Mouse (Mus musculus) adrenal gland, postnatal 14 days (tissue): ENCODE measurements around the gene Vipas39. TPM values are rescaled to one million over a fixed set of nuclear protein-coding genes. Genes with fewer than 3 reads are reported as not detected.
"Not testable (repeated sequence)": the region's sequence is repeated elsewhere in the genome, so short reads cannot be mapped to it uniquely, and the experiment has no call there.

ENCODE experiments used
- DNase-seq: peaks from one replicate; pipeline ENCODE4 v3.0.0; 2021; ENCODE audit warnings: mixed read lengths
- total RNA-seq: library from RNA; stranded (reverse); gene quantifications from 2 replicates; pipeline ENCODE4 v1.2.3, GENCODE M21; 2021

Vipas39 gene
- total RNA-seq, 1 experiment from 2014 or later = 35.6 TPM

DNA sequence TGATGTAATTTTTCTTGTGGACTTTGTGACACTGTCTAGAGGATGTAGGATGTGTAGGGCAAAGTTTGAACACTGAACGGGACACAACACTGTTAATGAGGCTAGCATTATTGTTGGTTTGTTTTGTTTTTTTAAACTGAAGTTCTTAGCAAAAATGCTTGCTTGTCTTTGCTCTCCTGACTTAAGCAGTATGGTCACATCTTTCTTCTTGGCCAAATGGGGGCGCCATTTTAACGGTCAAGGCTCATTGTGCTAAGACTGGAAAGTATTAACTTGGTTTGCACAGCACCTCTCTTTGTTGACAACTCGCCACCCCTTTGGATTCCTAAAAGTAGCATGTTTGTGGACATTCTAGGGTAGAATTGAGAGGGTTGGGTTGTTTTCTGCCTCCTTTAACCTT is 1.6 kb upstream of the Vipas39 start:
- DNase-seq = peak; percentile 71

DNA sequence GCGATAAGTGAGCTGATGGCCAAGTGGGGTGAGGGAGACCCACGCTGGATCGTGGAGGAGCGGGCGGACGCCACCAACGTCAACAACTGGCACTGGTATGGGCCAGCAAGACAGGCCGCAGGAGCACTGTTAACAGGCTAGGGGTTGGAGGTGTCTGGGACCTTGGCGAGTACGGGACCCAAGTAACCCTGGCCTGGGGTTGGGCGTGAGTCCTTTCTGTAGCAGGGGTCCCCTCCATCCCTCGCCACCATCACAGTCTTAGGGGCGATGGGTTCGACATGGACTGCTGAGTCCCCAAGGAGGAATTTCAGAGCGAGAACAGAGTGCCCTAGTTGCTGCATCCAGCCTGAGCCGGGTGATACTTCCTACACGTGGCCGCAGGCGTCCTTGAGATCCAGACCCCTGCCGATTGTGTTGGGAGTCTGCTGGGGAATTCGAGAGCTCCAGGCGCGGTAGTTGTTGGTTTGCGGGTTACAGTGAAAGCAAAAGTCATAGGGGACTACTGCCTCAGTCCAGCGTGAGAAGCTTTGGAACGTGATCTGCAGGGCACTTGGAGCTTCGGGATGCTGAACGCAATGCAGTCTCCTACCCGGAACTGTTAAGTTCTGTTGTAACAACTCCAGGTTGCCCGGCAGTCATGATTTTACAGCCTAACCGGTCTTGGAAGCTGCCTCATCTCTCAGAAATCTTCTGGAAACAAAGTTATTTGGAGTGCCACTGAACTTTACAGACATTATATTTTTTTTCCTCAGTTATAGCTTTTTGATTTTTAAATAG is 959 bp upstream of the Vipas39 start:
- peak; percentile 48 for DNase-seq

DNA sequence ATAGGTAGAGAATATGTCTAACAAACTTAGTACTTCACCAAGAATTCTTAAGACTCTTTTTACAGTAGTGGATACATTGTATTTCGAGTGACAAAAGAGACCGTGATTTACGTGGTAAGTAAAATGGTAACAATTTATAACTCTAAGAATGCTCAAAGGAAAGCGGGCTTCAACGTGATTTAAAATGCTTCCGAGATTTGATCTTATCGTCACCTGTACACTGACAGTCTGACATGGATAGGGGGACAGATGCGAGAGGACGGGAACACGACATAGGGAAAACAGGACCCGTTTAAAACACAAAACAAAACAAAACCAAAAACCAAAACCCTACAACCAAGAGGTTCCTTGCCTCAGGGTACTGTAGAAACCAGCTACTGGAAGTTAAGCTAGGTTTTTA is 612 bp downstream of the Vipas39 start:
- DNase-seq = no peak

DNA sequence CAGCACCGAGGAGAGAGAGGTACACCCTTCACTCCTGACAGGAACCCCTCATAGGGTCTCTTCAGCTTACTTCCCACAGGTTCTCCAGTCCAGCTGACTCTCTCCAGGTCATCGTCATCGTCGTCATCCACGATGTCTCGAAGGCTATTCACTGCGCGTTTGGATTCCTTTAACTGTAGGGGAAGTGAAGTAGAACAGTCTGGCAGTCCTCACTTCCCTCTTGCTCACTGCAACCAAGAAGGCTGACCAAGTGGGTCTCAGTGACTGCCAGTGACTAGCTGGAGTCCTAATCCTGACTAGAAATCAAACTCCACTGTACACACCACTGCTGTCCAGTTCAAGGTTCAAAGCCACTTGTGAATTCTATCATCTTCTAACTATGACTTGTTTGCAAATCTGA is 5.5 kb downstream of the Vipas39 start:
- no peak for DNase-seq

DNA sequence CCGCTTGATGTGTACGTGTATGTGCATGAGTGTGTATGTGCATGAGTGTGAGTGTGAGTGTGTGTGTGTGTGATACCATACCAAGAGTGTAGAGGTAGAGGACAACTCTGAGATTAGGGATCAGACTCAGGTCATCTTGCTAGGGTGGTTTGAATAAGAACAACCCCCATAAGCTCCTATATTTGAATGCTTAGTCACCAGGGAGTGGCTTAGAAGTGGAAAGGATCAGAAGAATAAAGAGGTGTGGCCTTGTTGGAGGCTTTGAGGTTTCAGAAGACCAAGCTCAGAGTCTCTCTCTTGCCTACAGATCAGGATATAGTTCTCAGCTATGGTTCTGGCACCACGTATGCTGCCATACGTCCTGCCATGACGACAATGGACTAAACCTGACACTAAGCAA is 9.4 kb downstream of the Vipas39 start:
- no peak for DNase-seq

DNA sequence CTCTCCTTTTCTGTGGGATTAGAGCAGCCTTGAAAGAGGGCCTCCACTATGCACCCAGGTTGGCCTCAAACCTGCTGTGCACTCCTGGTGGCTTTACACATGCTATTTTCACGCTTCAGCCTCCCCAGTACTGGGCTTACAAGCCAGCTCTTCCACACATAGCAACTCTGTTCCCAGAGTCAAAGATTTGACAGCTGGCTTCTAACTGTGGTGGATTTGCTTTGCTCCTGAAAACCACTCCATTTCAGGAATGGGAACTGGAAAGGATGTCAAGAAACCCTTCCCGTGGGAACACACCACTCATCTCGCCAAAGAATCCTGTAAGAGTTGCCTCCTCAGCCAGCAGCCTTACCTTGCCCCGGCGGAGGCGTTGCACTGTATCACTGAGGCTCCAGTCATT is 12.2 kb downstream of the Vipas39 start:
- no peak for DNase-seq

- no peak for DNase-seq
These were observed 15.9 kb downstream of the Vipas39 start for GRCm38 (mm10) chr12:87250161-87250560.

GRCm38 (mm10) chr12:87238632-87239031 is 27.4 kb downstream of the Vipas39 start, which contains the start of gene Noxred1:
Noxred1 (minus strand) TSS chr12:87238732.
- DNase-seq = no peak

DNA sequence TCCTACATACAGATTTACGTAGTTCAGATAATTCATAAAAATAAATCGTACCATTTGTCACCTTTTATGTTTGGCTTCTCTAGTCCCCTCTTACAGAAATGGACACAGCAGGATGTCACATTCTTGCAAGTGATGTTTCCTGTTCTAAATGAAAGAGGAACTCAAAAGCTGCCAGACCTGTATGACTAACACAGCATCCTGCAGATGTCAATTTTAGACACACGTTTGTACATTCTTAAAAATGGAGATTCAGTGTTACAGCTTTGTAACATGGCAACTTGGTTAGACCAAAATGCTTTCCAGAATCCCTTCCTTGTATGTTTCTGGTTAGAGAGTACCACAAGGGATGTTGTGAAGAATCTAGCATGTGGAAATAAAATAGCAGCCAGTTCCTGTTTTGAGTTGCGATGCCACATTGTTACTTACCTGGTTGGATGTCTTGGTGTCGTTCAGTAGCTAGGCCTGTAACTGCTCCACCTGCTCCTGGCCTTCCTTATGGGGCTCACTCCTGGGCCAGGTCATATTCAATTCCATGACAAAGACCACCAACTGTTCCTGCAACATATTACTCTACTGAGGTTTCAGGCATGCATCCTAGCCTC is 29.1 kb downstream of the Vipas39 start:
- no peak for DNase-seq

GRCm38 (mm10) chr12:87230379-87230895 is 35.6 kb downstream of the Vipas39 start:
- no peak for DNase-seq

GRCm38 (mm10) chr12:87229633-87230032 is 36.4 kb downstream of the Vipas39 start:
- no peak for DNase-seq

- DNase-seq = no peak
These were observed 39.3 kb downstream of the Vipas39 start for GRCm38 (mm10) chr12:87226801-87227200.

- no peak for DNase-seq
These were observed 41.1 kb downstream of the Vipas39 start for GRCm38 (mm10) chr12:87224950-87225349.

DNA sequence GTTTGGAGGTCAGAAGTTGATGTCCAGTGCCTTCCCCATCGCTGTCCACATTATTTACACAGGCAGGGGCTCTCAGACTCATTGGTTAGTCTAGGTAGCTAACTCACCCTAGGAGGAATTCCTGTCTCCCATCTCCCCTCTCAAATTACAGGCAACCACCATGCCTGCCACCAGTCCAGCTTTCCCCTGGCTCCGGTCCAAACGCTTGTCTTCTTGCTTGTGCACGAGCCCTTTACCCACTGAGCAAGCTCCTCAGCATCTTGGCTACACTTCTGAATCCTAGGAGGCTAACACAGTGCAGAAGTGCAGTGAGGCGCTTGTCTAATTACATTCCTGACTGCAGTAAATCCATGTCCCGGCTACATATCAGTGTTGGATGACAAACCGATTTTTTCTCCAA is 46.7 kb downstream of the Vipas39 start:
- peak; percentile 20 for DNase-seq

- DNase-seq = no peak
These were observed 48.5 kb downstream of the Vipas39 start for GRCm38 (mm10) chr12:87217596-87217995.

- DNase-seq = no peak
These were observed 50.0 kb downstream of the Vipas39 start for GRCm38 (mm10) chr12:87216053-87216452.

DNA sequence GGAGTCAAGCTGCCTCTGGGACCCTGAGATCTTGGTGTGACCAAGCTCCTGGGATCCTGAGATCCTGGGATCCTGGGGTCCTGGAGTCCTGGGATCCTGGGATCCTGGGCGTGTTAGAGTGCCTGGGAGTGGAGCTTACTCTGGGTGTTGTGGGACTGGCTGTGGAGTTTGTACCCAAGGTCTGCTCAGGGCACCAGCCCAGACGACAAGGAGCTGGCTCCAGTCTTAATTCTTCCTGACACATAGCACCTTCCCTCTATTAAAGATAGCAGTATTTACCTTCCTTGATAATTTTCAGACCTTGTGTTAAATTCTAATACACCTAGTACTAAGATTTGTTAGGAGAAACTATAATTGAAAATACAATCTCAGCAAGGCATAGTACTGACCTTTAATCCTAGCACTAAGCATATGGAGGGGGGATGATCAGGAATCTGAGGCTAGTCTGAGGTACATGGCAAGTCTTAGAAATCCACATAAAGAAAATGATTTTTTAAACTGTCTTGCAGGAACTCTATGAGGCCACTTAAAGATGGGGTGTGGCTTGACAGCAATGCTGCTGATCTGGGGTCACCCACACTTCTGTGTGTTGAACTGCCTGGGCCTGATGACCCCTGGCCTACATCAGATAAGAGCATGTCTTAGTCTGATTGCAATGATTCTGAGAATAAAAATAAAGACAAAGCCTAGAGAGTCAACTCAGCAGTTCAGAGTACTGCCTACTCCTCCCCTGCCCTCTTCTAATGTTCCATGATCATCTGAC is 53.0 kb downstream of the Vipas39 start:
- no peak for DNase-seq

GRCm38 (mm10) chr12:87205789-87206188 is 60.3 kb downstream of the Vipas39 start:
- not testable (repeated sequence) for DNase-seq

- no peak for DNase-seq
These were observed 64.4 kb downstream of the Vipas39 start for GRCm38 (mm10) chr12:87201694-87202093.

GRCm38 (mm10) chr12:87199973-87200586 is 66.0 kb downstream of the Vipas39 start, which contains the start of gene Tmed8:
Tmed8 (minus strand) TSS chr12:87200454.
- DNase-seq = peak; percentile 89

- peak; percentile 63 for DNase-seq
These were observed 66.7 kb downstream of the Vipas39 start, which contains the start of gene Samd15 for GRCm38 (mm10) chr12:87199206-87199972. Samd15 (plus strand) TSS chr12:87199723.
